Mouse (Mus musculus) thymus, adult 2 months (tissue): ENCODE measurements around the gene Gse1.

Experiments
- CTCF ChIP-seq: fragments of 200-500 bp; IDR thresholded peaks from 2 replicates; pipeline ENCODE4 v1.5.1; 2012; ENCODE audit warnings: mild to moderate bottlenecking, control low read depth, low read length, moderate library complexity, borderline replicate concordance; ENCODE audit not compliant: control insufficient read depth, poor library complexity, insufficient read depth; ENCODE audit errors: extremely low read depth
- POLR2A ChIP-seq: fragments of 200-500 bp; IDR thresholded peaks from 2 replicates; pipeline ENCODE4 v1.6.1; 2012; ENCODE audit warnings: mild to moderate bottlenecking, low read length, control low read depth, moderate library complexity; ENCODE audit not compliant: control insufficient read depth, poor library complexity, insufficient read depth; ENCODE audit errors: extremely low read depth

DNA sequence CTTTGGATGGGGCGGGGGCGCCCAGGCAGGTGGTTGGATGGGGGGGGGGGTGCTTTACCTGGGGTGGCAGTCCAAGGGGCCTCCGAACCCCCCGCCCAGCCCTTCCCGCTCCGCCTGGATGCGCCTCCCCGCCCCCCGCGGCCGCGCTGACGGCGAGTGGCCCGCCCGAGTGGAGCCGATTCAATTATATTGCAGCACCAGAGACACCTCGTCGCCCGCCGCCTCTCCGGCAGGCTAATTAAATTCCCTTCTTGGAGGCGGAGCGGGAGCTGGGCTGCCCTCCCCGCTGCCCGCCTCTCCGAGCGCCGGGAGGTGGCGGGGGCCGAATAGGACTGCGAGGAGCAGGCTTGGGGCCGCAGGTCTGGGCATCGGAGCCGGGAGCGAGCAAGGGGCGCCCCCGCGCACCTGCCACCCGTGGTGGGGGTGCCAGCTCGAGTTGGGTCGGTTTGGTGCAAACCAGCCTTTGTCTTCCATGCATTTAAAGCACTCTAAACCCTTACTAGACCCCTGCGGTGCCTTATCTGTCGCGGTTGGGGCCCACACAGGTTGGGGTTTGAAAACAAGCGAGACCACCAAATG is 309.7 kb downstream of the Gse1 start:
- no peak for TF ChIP-seq POLR2A
- TF ChIP-seq CTCF, result no peak
